Mouse (Mus musculus) hindbrain, embryonic 12.5 days (tissue): ENCODE measurements around the gene Itpr3. TPM values are rescaled to one million over a fixed set of nuclear protein-coding genes. Genes with fewer than 3 reads are reported as not detected.

ENCODE experiments used
- ATAC-seq: fragments of 200-750 bp; cut with Nextera tagmentation; 2 replicates; pipeline ENCODE4 v1.8.0; 2017; ENCODE audit warnings: moderate TSS enrichment; ENCODE audit not compliant: low FRiP score
- H3K27ac ChIP-seq: fragments of 300-500 bp; sonication (generic); 2 replicates; pipeline ENCODE4 v1.5.1; 2016; ENCODE audit warnings: mild to moderate bottlenecking
- H3K27me3 ChIP-seq: fragments of 300-500 bp; sonication (generic); 2 replicates; pipeline ENCODE4 v1.6.1; 2016; ENCODE audit warnings: mild to moderate bottlenecking
- H3K36me3 ChIP-seq: fragments of 300-500 bp; sonication (generic); 2 replicates; pipeline ENCODE4 v1.6.1; 2016; ENCODE audit warnings: mild to moderate bottlenecking
- H3K4me1 ChIP-seq: fragments of 300-500 bp; sonication (generic); 2 replicates; pipeline ENCODE4 v1.6.1; 2016
- H3K4me2 ChIP-seq: fragments of 300-500 bp; sonication (generic); replicated peaks from 2 replicates; pipeline ENCODE4 v1.6.1; 2016; ENCODE audit warnings: mild to moderate bottlenecking
- H3K4me3 ChIP-seq: fragments of 300-500 bp; sonication (generic); 2 replicates; pipeline ENCODE4 v1.5.1; 2016; ENCODE audit warnings: mild to moderate bottlenecking
- H3K9ac ChIP-seq: fragments of 300-500 bp; sonication (generic); 2 replicates; pipeline ENCODE4 v1.6.1; 2016; ENCODE audit warnings: mild to moderate bottlenecking, moderate library complexity
- H3K9me3 ChIP-seq: fragments of 300-500 bp; sonication (generic); replicated peaks from 2 replicates; pipeline ENCODE4 v1.6.1; 2016; ENCODE audit warnings: mild to moderate bottlenecking
- WGBS: fragments of 180-500 bp; shearing (Covaris S2); methylation state at CpG from one replicate; pipeline ENCODE4 v1.1.7; 2016; 5-methylcytosine and 5-hydroxymethylcytosine counted together
- polyA plus RNA-seq: library from polyadenylated mRNA; unstranded; fragments of >200 nt; fragmentation: Nextera tagmentation; extraction: Ambion mirVana; gene quantifications from 2 replicates; pipeline ENCODE4 v1.2.1, GENCODE M21; 2016

Gene Itpr3
- polyA plus RNA-seq, 1 experiment from 2014 or later = 2.8 TPM

DNA sequence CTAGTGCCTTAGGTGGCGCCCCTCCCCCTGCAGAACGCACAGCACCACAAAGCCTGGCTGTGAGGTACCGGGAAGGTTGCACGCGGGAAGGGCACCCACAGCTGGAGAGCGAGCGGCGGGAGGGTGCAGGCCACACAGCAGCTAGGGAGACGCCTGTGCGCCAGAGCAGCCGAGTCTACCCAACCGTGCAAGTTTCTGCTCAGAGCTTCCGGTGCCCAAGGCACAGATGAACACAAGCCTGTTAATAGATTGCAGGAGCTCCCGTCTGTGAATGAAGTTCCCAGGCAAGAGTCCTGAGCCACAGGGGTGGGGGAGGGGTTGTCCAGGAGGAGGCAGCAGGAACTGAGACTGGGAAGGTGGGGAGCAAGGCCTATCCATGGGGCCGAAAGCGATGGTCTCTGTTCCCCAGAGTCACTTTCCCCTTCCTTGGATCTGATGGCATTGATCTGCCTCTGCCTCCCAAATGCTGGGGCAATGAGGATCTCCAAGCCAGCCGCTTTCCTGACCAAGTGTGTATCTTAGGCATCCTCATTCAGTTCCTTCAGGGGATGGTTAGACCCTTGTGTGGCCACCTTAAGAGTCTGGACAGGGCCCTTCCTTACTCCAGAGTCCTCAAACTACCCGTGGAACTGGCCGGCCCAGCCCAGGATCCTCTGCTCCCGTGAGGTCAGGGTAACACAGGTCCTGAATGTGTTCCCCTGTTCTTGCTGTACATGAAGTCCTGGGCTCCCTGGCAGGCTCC, 16.6 kb upstream of the Itpr3 start:
- no peaks in the 10 kb centered on the region for H3K9me3 ChIP-seq
- H3K9ac ChIP-seq = peak overlapping the region; percentile 43
- peak overlapping the region; percentile 67 for H3K27ac ChIP-seq
- no peak overlapping the region for H3K4me3 ChIP-seq
- no peaks in the 10 kb centered on the region for H3K36me3 ChIP-seq
- ATAC-seq = peak; percentile 20
- 0 out of 2 replicates have a peak, but pooled peaks cover 5% of the 10 kb centered on the region for H3K27me3 ChIP-seq
- WGBS = 7% methylated on average over 20 of the region's 20 CpGs
- H3K4me1 ChIP-seq = peaks cover 44% of the 10 kb centered on the region
- H3K4me2 ChIP-seq = peak overlapping the region; percentile 34

DNA sequence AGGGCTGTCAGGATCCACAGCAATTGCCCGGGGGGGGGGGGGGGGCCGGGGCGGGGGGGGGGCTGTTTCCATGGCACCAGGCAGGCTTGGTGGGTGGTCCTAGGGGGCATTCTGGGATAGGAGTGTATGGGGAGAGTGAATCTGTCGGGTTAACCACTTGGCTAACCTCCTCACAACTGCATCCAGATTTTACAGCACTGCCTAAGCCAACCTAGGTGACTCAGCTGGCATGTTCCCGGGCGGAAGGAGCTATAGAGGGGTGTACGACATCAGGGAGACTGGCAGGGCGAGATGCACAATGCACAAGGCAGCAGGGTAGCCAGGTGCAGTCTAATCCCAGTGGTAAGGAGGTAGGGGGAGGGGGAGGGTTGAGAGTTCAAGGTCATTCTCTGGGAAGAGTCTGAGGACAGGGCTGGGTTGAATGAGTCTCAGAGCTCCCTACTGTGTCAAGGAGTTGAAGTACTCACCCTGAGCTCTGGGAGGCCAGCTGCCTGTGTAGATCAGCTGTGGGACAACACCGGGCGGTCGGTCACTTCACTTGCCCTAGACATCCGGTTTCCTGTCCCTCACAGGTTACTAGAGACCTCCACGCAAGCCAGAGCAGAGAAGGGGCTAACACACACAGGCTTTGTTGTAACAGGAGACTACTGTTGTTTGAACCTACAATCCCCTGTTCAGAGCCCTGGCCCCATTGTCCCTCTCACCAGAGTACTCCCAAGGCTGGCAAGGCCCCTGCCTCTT, 15.9 kb upstream of the Itpr3 start:
- Histone ChIP-seq H3K36me3 (no peaks in the 10 kb centered on the region), H3K4me2 (no peak overlapping the region), H3K4me1 (peaks cover 42% of the 10 kb centered on the region), H3K9me3 (no peaks in the 10 kb centered on the region), H3K27me3 (0 out of 2 replicates have a peak, but pooled peaks cover 5% of the 10 kb centered on the region), H3K27ac (peak overlapping the region; percentile 67), H3K9ac (peak overlapping the region; percentile 14; the same call in 1 of the 2 replicates), H3K4me3 (no peak overlapping the region)
- peak; percentile 31 for ATAC-seq
- 36% methylated on average over 13 of the region's 13 CpGs for WGBS

DNA sequence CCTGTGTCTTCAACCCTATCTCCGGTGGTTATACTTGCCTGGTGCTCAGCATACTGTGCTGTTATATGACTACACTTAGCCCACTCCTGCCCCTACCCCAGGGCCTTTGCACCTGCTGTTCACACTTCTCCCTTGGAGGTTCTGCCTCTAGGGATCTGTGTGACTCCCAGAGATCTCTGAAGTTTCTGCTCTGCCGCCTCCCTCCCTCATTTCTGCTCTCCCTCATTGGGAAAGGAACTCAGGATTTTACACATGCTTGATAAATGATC, 15.4 kb upstream of the Itpr3 start:
- Histone ChIP-seq H3K9ac (no peak overlapping the region), H3K4me3 (no peak overlapping the region), H3K9me3 (no peaks in the 10 kb centered on the region), H3K4me2 (no peak overlapping the region), H3K4me1 (peaks cover 39% of the 10 kb centered on the region), H3K36me3 (no peaks in the 10 kb centered on the region), H3K27ac (no peak overlapping the region), H3K27me3 (0 out of 2 replicates have a peak, but pooled peaks cover 5% of the 10 kb centered on the region)
- no peak for ATAC-seq
- WGBS = 89% methylated on average over 2 of the region's 2 CpGs

DNA sequence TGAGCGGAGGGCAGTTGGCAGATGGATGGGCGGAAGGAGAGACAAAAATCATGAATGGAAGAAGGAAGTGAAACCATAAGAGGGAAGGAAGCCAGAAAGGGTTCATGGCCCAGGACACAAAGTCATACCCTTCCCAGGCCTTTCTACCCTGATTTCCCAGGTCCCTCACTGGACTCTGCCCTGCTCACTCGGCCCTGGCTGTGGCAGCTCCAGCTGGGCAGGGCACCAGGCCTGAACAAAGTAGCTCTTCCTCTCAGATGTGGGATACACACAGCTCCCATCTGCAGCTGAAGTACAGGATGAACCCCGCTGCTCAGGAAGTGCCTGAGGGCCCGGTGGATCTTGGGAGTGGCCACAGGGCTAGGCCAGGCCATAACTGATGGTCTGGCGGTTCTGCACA, 14.3 kb upstream of the Itpr3 start:
- no peak overlapping the region for H3K9ac ChIP-seq
- no peak overlapping the region for H3K4me3 ChIP-seq
- H3K4me2 ChIP-seq = no peak overlapping the region
- H3K4me1 ChIP-seq = peaks cover 39% of the 10 kb centered on the region
- WGBS = 60% methylated on average over 6 of the region's 6 CpGs
- ATAC-seq = no peak
- H3K9me3 ChIP-seq = no peaks in the 10 kb centered on the region
- no peaks in the 10 kb centered on the region for H3K36me3 ChIP-seq
- H3K27ac ChIP-seq = no peak overlapping the region
- H3K27me3 ChIP-seq = 0 out of 2 replicates have a peak, but pooled peaks cover 5% of the 10 kb centered on the region

DNA sequence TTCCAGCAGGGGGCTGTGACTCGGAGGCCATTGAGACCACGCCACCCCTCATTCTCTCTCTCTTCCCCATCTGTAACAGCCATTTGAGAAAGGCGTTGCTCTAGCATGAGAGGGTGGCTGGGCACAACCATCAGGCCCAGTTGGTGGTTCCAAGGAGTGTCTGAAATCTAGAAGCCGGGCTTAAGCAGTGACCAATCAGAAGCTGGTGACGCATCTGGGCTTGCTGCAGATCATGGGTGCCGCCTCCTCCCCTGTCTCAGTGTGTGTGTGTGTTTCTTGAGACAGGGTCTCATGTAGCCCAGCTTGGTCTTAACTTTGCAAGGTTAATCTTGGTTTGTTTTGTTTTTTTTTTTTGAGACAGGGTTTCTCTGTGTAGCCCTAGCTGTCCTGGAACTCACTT, 11.9 kb upstream of the Itpr3 start:
- Histone ChIP-seq H3K9me3 (no peaks in the 10 kb centered on the region), H3K27me3 (no peaks in the 10 kb centered on the region), H3K4me1 (peaks cover 20% of the 10 kb centered on the region), H3K4me3 (no peak overlapping the region), H3K9ac (no peak overlapping the region), H3K4me2 (no peak overlapping the region), H3K36me3 (no peaks in the 10 kb centered on the region), H3K27ac (no peak overlapping the region)
- no peak for ATAC-seq
- 89% methylated on average over 6 of the region's 6 CpGs for WGBS

DNA sequence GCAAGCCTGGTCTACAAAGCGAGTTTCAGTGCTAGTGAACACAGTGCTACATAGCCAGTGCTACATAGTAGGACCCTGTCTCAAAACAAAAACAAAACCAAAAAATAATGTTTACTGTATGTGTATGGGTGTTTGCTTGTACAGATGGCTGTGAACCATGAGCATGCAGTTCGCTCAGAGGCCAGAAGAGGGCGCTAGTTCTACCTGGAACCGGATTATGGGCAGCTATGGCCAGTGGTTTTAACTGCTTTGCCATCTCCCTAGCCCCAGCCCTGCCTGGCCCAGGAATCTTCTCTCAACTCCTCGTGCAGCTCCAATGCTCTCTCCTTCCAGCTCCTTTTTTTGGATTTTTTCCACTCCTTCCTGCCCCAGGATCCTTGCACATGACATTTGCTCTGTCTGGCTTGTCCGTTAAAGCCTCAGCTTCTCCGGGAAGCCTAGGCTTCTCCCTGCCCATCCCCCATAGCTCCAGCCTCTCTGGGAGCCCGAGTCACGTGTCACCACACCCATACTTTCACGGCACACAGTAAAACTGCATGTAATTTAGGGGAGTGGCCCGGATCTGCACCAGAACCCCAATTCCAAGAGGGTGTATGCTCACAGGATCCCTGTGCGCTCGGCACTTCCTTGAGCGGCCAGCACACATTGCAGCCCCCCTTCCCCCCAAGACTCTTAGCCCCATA, 9.2 kb upstream of the Itpr3 start:
- ATAC-seq = no peak
- no peaks in the 10 kb centered on the region for H3K9me3 ChIP-seq
- H3K4me1 ChIP-seq = peaks cover 6% of the 10 kb centered on the region
- no peak overlapping the region for H3K4me3 ChIP-seq
- no peak overlapping the region; the same call in 1 of the 2 replicates for H3K27ac ChIP-seq
- no peak overlapping the region for H3K9ac ChIP-seq
- H3K36me3 ChIP-seq = no peaks in the 10 kb centered on the region
- 0 out of 2 replicates have a peak, but pooled peaks cover 3% of the 10 kb centered on the region for H3K27me3 ChIP-seq
- WGBS = 80% methylated on average over 14 of the region's 14 CpGs
- H3K4me2 ChIP-seq = no peak overlapping the region

DNA sequence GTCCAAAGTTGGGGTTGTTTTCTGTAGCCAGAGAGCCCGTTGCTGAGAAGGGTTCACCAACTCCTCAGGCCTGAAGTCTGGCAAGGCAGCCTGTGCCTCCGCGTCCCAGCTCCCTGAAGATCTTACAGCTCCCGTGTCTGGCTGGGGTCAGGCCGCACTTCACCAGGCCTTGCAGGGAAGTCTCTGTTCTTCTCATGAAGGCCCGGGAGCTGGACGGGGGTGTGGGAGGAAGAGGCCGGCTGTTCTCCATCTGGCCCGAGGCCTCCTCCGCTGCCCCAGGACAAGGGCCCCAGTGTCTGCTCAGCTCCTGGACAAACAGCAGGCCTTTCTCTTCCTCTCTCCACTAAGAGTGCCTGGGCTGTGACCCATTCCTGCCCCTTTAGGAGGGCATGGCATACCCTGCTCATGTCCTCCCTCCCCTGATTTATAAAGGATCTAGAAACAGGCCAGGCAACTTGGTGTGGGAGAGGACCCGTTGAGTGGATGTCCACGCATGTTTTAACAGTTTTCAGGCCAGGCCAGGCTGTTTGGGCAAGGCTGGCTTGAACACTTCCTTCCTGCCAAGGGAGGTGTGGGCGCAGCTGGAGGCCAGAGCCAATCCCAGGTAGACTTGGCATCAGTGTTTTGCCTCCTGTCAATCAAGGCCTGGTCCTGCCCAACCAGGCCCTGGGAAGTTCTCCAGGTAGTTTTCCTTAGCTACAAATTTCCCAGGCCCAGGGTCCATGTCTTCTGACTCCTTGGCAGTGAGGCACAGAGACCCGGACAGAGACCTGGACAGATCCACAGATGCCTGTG, 8.5 kb upstream of the Itpr3 start:
- peaks cover 6% of the 10 kb centered on the region; the same call in 1 of the 2 replicates for H3K27me3 ChIP-seq
- ATAC-seq = no peak
- H3K9ac ChIP-seq = no peak overlapping the region
- H3K4me1 ChIP-seq = no peaks in the 10 kb centered on the region
- no peak overlapping the region for H3K4me2 ChIP-seq
- H3K36me3 ChIP-seq = no peaks in the 10 kb centered on the region
- no peak overlapping the region for H3K4me3 ChIP-seq
- WGBS = 65% methylated on average over 14 of the region's 14 CpGs
- H3K27ac ChIP-seq = peak overlapping the region; percentile 1; the same call in 1 of the 2 replicates
- no peaks in the 10 kb centered on the region for H3K9me3 ChIP-seq

DNA sequence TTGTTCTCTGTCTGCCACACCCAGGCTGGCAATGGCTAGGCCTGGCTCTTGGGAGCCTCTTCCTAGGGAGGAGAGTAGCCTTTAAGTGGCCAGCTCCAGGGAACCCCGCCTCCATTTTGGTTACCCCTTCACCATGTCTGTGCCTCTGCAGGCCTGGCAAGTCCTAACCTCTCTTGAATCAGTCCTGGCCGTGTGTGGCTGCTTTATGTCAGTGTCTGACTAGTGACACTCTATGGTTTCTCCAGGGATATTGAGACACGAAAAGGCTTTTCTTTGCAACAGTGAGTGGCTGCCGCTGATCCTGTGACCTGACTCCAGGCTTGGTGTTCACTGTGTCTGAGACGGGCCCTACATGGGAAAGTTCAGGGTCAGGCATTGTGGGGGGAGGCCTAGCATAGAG, 6.3 kb upstream of the Itpr3 start:
- no peak overlapping the region for H3K4me3 ChIP-seq
- WGBS = 60% methylated on average over 5 of the region's 5 CpGs
- no peak overlapping the region for H3K9ac ChIP-seq
- H3K4me1 ChIP-seq = peaks cover under 1% of the 10 kb centered on the region; the same call in 1 of the 2 replicates
- H3K27me3 ChIP-seq = peaks cover 14% of the 10 kb centered on the region
- no peaks in the 10 kb centered on the region for H3K36me3 ChIP-seq
- no peaks in the 10 kb centered on the region for H3K9me3 ChIP-seq
- H3K4me2 ChIP-seq = no peak overlapping the region
- no peak for ATAC-seq
- no peak overlapping the region for H3K27ac ChIP-seq

DNA sequence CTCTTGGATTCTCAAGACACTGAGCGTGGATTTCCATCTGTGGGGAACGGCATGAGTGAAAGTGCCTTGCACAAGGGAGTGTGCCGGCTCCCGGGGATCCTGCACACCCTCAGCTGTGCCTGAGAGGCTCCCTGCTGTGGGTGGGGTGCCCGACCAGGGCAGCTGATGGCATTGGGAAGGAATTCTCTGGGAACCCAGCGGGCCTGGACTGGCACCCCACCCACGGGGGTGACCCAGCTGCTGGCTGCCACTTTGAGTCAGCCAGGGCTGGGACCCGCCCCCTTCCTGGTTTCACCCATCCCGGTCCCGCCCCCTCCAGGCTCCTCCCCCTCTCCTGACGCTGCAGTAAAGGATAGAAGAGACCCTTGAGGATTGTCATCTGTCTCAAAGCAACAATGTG, 5.6 kb upstream of the Itpr3 start:
- no peak for ATAC-seq
- WGBS = 44% methylated on average over 10 of the region's 11 CpGs
- no peak overlapping the region for H3K4me2 ChIP-seq
- H3K27me3 ChIP-seq = peaks cover 21% of the 10 kb centered on the region
- peaks cover 5% of the 10 kb centered on the region; the same call in 1 of the 2 replicates for H3K4me1 ChIP-seq
- H3K36me3 ChIP-seq = no peaks in the 10 kb centered on the region
- H3K9me3 ChIP-seq = no peaks in the 10 kb centered on the region
- no peak overlapping the region for H3K27ac ChIP-seq
- no peak overlapping the region for H3K4me3 ChIP-seq
- H3K9ac ChIP-seq = no peak overlapping the region

DNA sequence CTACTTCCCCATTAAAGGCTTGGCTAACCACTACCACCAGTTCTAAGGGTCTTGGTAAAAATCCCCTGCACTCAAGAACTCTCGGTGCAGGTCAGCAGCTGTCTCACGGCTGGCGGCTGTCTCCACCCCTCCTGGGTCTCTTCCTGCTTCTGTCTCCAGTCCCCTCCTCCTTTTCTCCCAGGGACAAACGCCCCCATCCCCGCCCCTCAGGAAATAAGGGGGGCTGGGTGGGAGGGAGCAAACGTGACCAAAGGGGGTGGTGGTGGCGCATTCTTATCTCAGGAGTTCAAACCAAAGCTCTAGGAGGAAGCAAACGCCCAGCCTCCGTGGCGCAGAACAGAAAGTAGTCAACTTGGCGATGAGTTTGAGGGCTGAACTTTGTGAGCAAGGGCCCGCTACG, 934 bp upstream of the Itpr3 start:
- 1% methylated on average over 13 of the region's 13 CpGs for WGBS
- Histone ChIP-seq H3K27ac (no peak overlapping the region), H3K27me3 (peaks cover 54% of the 10 kb centered on the region), H3K9ac (no peak overlapping the region), H3K4me3 (peak overlapping the region; percentile 48; the same call in 1 of the 2 replicates), H3K9me3 (no peaks in the 10 kb centered on the region), H3K4me1 (peaks cover 17% of the 10 kb centered on the region), H3K36me3 (no peaks in the 10 kb centered on the region), H3K4me2 (peak overlapping the region; percentile 62)
- no peak for ATAC-seq

DNA sequence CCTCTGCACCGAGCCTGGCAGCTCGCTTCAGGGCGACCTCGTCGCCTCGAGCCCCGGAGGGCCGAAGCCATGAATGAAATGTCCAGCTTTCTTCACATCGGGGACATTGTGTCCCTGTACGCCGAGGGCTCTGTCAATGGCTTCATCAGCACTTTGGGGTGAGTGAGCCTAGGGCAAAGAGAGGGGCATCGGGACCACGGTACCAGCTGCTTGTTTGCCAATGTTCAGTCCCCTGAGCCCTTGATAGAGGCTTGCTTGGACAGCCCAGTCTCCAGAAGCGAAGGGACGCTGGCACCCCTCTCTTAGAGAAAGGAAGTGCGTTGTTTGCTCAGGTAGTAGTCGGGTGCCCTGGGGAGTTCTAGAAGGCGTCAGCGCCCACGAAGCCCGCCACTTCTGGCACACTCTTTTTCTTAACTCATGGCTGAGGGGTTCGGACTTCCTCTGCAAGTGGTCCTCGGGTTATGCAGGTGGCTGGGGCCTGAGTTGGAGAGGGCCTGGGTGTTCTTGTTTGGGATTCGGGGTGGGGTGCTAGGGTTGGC, 482 bp downstream of the Itpr3 start:
- Histone ChIP-seq H3K9ac (peak overlapping the region; percentile 59), H3K9me3 (no peaks in the 10 kb centered on the region)
- 1% methylated on average over 24 of the region's 24 CpGs for WGBS

More for the DNA sequence above, 482 bp downstream of the Itpr3 start:
- Histone ChIP-seq H3K4me2 (peak overlapping the region; percentile 62), H3K27ac (no peak overlapping the region), H3K4me1 (peaks cover 17% of the 10 kb centered on the region), H3K4me3 (peak overlapping the region; percentile 48), H3K27me3 (peaks cover 54% of the 10 kb centered on the region), H3K36me3 (no peaks in the 10 kb centered on the region)
- no peak for ATAC-seq
